Mouse (Mus musculus): ENCODE data around the gene Taar7d. TPM values are rescaled to one million over a fixed set of nuclear protein-coding genes. Genes with fewer than 3 reads are reported as not detected.

Taar7d gene
- not detected in 2 replicates for polyA plus RNA-seq (2015; fragmentation: Nextera tagmentation; extraction: Ambion mirVana)

DNA sequence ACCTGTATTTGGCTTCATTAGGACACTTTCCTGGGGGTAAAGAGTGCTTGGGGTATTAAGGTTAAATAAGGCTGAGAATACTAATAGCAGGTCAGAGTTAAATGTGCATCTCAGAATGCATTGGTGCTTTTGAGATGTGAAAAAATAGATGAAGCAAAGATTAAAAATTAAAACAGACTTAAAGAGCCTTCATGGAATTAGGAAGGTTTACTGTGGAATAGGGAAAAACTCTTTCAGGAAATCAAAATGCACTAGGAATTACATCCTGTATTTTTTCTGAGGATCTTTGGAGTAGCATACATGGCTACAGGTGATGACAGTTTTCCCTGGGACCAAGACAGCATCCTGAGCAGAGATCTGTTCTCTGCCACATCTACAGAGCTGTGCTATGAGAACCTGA is at the start of gene Taar7d:
Gene Taar7d (plus strand): TSS at position 301 of the 400 bp plus-strand sequence.

DNA sequence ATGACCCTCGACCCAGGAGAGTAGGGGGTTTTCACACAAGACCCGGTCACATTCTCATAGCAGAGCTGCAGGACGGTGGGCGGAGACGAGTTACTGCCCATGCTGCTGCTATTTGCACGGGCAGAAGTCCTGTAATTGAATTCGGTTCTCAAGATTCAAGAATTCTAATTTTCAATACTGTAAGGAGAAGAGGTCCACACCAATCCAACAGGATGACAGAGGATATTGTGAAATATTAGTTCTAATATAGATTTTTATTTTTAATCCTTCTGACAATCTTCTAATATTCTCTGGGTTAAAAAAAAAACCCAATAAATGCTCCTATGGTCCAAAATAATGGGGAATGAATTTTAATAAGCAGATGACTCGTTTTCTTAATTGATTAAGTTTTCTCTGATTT is 41.5 kb upstream of the Taar7d start, which contains the start of gene Taar6:
Gene Taar6 (minus strand): TSS at position 101 of the 400 bp plus-strand sequence.

DNA sequence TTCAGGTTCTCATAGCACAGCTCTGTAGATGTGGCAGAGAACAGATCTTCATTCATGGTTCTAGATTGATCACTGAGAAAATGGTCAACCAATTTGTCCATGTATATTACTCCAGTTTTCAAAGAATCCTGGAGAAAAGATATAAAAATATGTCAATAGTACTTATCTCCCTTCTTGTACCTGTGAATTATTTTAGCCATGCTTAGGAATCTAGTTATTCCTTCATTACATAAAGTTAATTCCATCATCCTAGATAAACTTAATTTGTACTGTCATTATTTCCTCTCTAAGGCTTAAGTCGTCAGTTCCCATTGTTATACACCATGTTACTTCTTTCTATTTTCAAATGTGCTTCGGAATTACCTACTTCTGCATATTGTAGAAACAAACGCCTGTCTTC is 33.6 kb upstream of the Taar7d start, which contains the start of gene Taar7a:
Gene Taar7a (minus strand): TSS at position 101 of the 400 bp plus-strand sequence.

DNA sequence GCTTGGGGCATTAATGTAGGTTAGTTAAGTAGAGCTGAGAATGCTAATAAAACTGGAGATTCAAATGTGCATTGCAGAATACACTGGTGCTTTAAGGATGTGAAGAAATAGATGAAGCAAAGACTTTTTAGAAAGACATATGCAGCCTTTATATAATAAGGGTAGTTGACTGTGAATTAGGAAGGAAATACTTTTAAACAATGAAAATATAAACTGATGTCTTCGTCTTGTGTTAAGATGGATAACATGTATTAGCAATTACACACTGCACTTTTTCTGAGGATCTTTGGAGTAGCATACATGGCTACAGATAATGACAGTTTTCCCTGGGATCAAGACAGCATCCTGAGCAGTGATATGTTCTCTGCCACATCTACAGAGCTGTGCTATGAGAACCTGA is 27.4 kb upstream of the Taar7d start, which contains the start of gene Taar7b:
Gene Taar7b (plus strand): TSS at position 301 of the 400 bp plus-strand sequence.

DNA sequence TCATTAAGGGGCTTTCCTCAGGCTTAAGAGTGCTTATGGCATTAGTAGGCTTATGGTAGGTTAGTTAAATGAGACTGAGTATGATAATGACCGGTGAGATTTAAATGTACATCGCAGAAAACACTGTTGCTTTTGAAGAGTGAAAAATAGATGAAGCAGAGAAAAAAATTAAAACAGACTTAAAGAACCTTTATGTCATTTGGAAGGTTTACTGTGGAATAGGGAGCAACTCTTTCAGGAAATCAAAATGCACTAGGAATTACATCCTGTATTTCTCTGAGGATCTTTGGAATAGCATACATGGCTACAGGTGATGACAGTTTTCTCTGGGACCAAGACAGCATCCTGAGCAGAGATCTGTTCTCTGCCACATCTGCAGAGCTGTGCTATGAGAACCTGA is 10.3 kb downstream of the Taar7d start, which contains the start of gene Taar7e:
Gene Taar7e (plus strand): TSS at position 301 of the 400 bp plus-strand sequence.

DNA sequence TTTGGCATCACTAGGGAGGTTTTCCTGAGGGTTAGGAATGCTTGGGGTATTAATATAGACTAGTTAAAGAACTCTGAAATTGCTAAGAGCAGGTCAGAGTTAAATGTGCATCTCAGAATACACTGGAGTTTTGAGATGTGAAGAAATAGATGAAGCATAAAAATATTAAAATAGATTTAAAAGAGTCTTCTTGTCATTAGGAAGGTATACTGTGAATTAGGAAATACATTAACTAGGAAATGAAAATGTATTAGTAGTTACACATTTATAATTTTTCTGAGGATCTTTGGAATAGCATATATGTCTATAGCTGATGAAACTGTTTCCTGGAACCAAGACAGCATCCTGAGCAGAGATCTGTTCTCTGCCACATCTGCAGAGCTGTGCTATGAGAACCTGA is 22.2 kb downstream of the Taar7d start, which contains the start of gene Taar7f:
Gene Taar7f (plus strand): TSS at position 301 of the 400 bp plus-strand sequence.

DNA sequence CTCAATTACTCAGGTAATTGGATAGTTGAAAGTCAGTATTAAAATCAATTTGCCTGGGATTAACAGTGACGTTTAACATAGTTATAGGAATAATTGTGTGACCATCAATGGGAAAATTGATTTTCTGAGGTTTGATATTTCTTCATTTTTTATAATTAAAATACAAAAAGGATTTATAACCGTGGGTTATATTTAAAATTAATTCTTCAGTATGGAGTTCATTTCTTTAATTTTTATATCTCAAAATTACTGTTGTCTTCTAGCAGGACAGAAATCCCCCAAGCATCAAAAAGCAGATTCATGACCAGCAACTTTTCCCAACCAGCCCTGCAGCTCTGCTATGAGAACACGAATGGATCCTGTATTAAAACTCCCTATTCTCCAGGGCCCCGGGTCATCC is 49.2 kb downstream of the Taar7d start, which contains the start of gene Taar8a:
Gene Taar8a (plus strand): TSS at position 301 of the 400 bp plus-strand sequence.

Other genes with a start within 250 kb of the Taar7d start
- 153 and 155 TPM in 2 replicates for gene Rps12, start 239.9 kb upstream of the Taar7d start, polyA plus RNA-seq (2015; fragmentation: Nextera tagmentation; extraction: Ambion mirVana)
- gene Slc18b1, start 230.2 kb upstream of the Taar7d start, polyA plus RNA-seq (2015; fragmentation: Nextera tagmentation; extraction: Ambion mirVana) = 17.7 and 30.9 TPM in 2 replicates
- 0.19 and 0.26 TPM in 2 replicates for gene Vnn3, start 175.8 kb upstream of the Taar7d start, polyA plus RNA-seq (2015; fragmentation: Nextera tagmentation; extraction: Ambion mirVana)
- gene Vnn1, start 132.5 kb upstream of the Taar7d start, polyA plus RNA-seq (2015; fragmentation: Nextera tagmentation; extraction: Ambion mirVana) = 1.3 and 2.5 TPM in 2 replicates
- gene Taar1, start 106.9 kb upstream of the Taar7d start, polyA plus RNA-seq (2015; fragmentation: Nextera tagmentation; extraction: Ambion mirVana) = not detected in 2 replicates
- gene Taar2, start 88.7 kb upstream of the Taar7d start, polyA plus RNA-seq (2015; fragmentation: Nextera tagmentation; extraction: Ambion mirVana) = not detected in 2 replicates
- not detected in 2 replicates for gene Taar3, start 77.7 kb upstream of the Taar7d start, polyA plus RNA-seq (2015; fragmentation: Nextera tagmentation; extraction: Ambion mirVana)
- not detected in 2 replicates for gene Taar4, start 66.7 kb upstream of the Taar7d start, polyA plus RNA-seq (2015; fragmentation: Nextera tagmentation; extraction: Ambion mirVana)
- not detected in 2 replicates for gene Taar5, start 56.5 kb upstream of the Taar7d start, polyA plus RNA-seq (2015; fragmentation: Nextera tagmentation; extraction: Ambion mirVana)
- gene Taar6, start 41.6 kb upstream of the Taar7d start, polyA plus RNA-seq (2015; fragmentation: Nextera tagmentation; extraction: Ambion mirVana) = not detected in 2 replicates
- gene Taar7a, start 33.7 kb upstream of the Taar7d start, polyA plus RNA-seq (2015; fragmentation: Nextera tagmentation; extraction: Ambion mirVana) = not detected in 2 replicates
- gene Taar7b, start 27.3 kb upstream of the Taar7d start, polyA plus RNA-seq (2015; fragmentation: Nextera tagmentation; extraction: Ambion mirVana) = not detected in 2 replicates
- gene Taar7e, start 10.4 kb downstream of the Taar7d start, polyA plus RNA-seq (2015; fragmentation: Nextera tagmentation; extraction: Ambion mirVana) = not detected in 2 replicates
- gene Taar7f, start 22.3 kb downstream of the Taar7d start, polyA plus RNA-seq (2015; fragmentation: Nextera tagmentation; extraction: Ambion mirVana) = not detected in 2 replicates
- not detected in 2 replicates for gene Taar8a, start 49.3 kb downstream of the Taar7d start, polyA plus RNA-seq (2015; fragmentation: Nextera tagmentation; extraction: Ambion mirVana)
- gene Taar8b, start 65.1 kb downstream of the Taar7d start, polyA plus RNA-seq (2015; fragmentation: Nextera tagmentation; extraction: Ambion mirVana) = not detected in 2 replicates
- not detected in 2 replicates for gene Taar8c, start 74.7 kb downstream of the Taar7d start, polyA plus RNA-seq (2015; fragmentation: Nextera tagmentation; extraction: Ambion mirVana)
- gene Taar9, start 82.3 kb downstream of the Taar7d start, polyA plus RNA-seq (2015; fragmentation: Nextera tagmentation; extraction: Ambion mirVana) = not detected in 2 replicates
- gene Stx7, start 122.1 kb downstream of the Taar7d start, polyA plus RNA-seq (2015; fragmentation: Nextera tagmentation; extraction: Ambion mirVana) = 74.7 and 89.6 TPM in 2 replicates
- gene Moxd1, start 196.3 kb downstream of the Taar7d start, polyA plus RNA-seq (2015; fragmentation: Nextera tagmentation; extraction: Ambion mirVana) = 7.4 and 7.9 TPM in 2 replicates